Mouse (Mus musculus): Measurements from ENCODE around the gene Cited4. TPM values are rescaled to one million over a fixed set of nuclear protein-coding genes. Genes with fewer than 3 reads are reported as not detected.

The Cited4 gene
- polyA plus RNA-seq, 1 experiment from 2014 or later, result 4.7 TPM

DNA sequence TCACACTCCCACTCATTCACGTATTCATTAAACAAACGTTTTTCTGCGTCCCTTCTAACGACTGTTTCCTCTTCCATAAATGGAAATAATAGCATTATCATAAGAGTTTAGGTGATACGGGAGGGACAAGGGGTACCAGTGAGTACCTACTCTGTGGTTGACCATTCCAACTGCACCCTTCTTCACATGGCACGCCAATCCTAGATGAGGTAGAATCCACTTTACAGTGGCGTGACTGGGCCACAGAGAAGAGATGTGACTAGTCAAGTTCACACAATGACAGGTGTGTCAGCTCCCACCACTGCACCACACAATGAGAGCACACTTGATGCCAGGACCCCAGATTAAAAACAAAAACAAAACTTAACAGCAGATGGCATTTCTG is 16.2 kb upstream of the Cited4 start:
- Histone ChIP-seq H3K4me1 (ENCODE audit: control insufficient read depth, insufficient read depth, low read length) (no peaks in the 10 kb centered on the region), H3K9ac (ENCODE audit: low read depth, low read length) (no peak overlapping the region), H3K27me3 (replicated peaks; ENCODE audit: control insufficient read depth, insufficient read depth, low read length) (peaks cover 42% of the 10 kb centered on the region), H3K4me3 (ENCODE audit: low read depth, low read length) (peak overlapping the region; percentile 42), H3K36me3 (ENCODE audit: control insufficient read depth, insufficient read depth, low read length) (no peaks in the 10 kb centered on the region), H3K9me3 (ENCODE audit: control insufficient read depth, low read length) (no peaks in the 10 kb centered on the region), H3K4me2 (ENCODE audit: low read depth, low read length) (peak overlapping the region; percentile 74), H3K27ac (replicated peaks; ENCODE audit: low read depth, low read length) (no peak overlapping the region)
- no peak for ATAC-seq (ENCODE audit: low read depth)
- 23% methylated on average over 7 of the region's 7 CpGs for WGBS
- no peak for DNase-seq (ENCODE audit: low spot score)

DNA sequence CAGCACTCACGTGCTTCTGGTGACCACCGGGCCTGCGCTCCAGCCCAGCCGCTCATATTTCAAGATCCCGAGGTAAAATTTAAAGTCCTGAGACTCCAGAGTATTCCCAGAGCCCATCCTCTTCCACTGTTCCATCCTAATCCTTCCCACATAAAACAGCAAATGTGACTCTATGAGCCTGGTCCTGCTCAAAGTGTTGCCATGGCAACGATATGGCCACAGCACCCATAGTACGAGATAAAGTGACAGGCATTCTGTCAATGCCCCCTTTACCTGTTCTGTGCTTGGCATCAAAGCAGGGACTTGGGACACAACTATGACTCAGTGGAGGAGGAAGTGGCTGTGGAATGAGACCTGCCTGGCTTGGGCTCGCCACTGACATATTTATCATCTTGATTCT is 10.5 kb upstream of the Cited4 start:
- H3K9ac ChIP-seq (ENCODE audit: low read depth, low read length), result no peak overlapping the region
- H3K27me3 ChIP-seq (replicated peaks; ENCODE audit: control insufficient read depth, insufficient read depth, low read length), result peaks cover 4% of the 10 kb centered on the region; the same call in 1 of the 2 replicates
- no peak overlapping the region for H3K4me3 ChIP-seq (ENCODE audit: low read depth, low read length)
- no peak for ATAC-seq (ENCODE audit: low read depth)
- no peak for DNase-seq (ENCODE audit: low spot score)
- no peaks in the 10 kb centered on the region for H3K9me3 ChIP-seq (ENCODE audit: control insufficient read depth, low read length)
- no peak overlapping the region for H3K4me2 ChIP-seq (ENCODE audit: low read depth, low read length)
- WGBS, result 67% methylated on average over 8 of the region's 8 CpGs
- H3K4me1 ChIP-seq (ENCODE audit: control insufficient read depth, insufficient read depth, low read length), result no peaks in the 10 kb centered on the region
- no peaks in the 10 kb centered on the region for H3K36me3 ChIP-seq (ENCODE audit: control insufficient read depth, insufficient read depth, low read length)
- H3K27ac ChIP-seq (replicated peaks; ENCODE audit: low read depth, low read length), result no peak overlapping the region

DNA sequence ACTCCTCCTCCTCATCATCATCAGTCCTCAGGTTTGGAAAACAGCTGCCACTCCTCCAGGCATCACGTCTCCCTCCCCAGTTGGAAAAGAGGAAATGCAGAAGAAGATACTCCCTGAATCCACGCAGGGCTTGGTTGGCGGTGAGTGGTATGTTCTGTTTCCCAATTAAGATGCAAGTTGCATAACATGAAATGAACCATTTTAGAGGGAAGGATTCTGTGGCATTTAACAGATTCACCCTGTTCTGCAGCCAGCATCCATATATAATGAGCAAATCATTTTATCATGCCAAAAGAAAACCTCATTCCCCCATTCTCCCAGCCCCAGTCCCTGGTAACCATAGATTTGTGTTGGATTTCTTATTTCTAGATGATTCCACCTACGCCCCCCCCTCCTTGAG is 5.9 kb upstream of the Cited4 start:
- 69% methylated on average over 4 of the region's 4 CpGs for WGBS
- no peaks in the 10 kb centered on the region for H3K36me3 ChIP-seq (ENCODE audit: control insufficient read depth, insufficient read depth, low read length)
- ATAC-seq (ENCODE audit: low read depth), result no peak

GRCm38 (mm10) chr4:120664601-120665000 is 1.8 kb upstream of the Cited4 start:
- Histone ChIP-seq H3K4me1 (ENCODE audit: control insufficient read depth, insufficient read depth, low read length) (no peaks in the 10 kb centered on the region), H3K27ac (replicated peaks; ENCODE audit: low read depth, low read length) (no peak overlapping the region), H3K9ac (ENCODE audit: low read depth, low read length) (no peak overlapping the region), H3K9me3 (ENCODE audit: control insufficient read depth, low read length) (no peaks in the 10 kb centered on the region), H3K4me3 (ENCODE audit: low read depth, low read length) (no peak overlapping the region), H3K4me2 (ENCODE audit: low read depth, low read length) (no peak overlapping the region), H3K27me3 (replicated peaks; ENCODE audit: control insufficient read depth, insufficient read depth, low read length) (peaks cover 30% of the 10 kb centered on the region), H3K36me3 (ENCODE audit: control insufficient read depth, insufficient read depth, low read length) (no peaks in the 10 kb centered on the region)
- DNase-seq (ENCODE audit: low spot score) (no peak), ATAC-seq (ENCODE audit: low read depth) (no peak)
- WGBS, result 63% methylated on average over 2 of the region's 2 CpGs

More for the DNA sequence above, 5.9 kb upstream of the Cited4 start:
- Histone ChIP-seq H3K9ac (ENCODE audit: low read depth, low read length) (no peak overlapping the region), H3K4me1 (ENCODE audit: control insufficient read depth, insufficient read depth, low read length) (no peaks in the 10 kb centered on the region), H3K4me2 (ENCODE audit: low read depth, low read length) (no peak overlapping the region), H3K4me3 (ENCODE audit: low read depth, low read length) (no peak overlapping the region), H3K27ac (replicated peaks; ENCODE audit: low read depth, low read length) (no peak overlapping the region), H3K9me3 (ENCODE audit: control insufficient read depth, low read length) (no peaks in the 10 kb centered on the region), H3K27me3 (replicated peaks; ENCODE audit: control insufficient read depth, insufficient read depth, low read length) (no peaks in the 10 kb centered on the region; the same call in 1 of the 2 replicates)
- no peak for DNase-seq (ENCODE audit: low spot score)

DNA sequence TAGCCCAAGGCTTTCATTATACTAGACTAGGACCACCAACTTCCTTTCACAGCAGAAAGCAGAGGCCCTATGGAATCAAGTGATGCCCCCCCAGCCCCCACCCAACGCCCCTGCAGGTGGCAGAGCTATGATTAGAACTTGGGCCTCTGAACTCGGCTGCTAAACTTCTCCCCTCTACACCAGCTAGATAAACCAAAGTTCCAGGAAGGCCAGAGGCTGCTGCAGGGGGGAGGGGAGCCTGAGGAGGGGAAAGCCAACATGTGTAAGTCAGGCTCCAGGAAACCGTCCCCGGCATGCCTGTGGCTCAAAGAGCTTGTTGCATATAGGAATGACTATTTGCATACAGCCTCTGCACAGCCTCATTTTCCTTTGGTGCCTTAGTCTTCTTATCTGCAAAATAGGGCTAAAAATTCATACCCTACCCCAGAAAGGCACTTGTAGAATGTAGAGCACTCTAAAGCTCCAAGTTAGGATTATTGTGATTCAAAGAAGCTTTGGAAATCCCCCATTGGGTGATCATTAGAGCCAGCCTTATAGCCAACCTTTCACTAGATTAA is 1.1 kb upstream of the Cited4 start:
- DNase-seq (ENCODE audit: low spot score), result no peak
- 38% methylated on average over 4 of the region's 4 CpGs for WGBS
- H3K9me3 ChIP-seq (ENCODE audit: control insufficient read depth, low read length), result no peaks in the 10 kb centered on the region
- ATAC-seq (ENCODE audit: low read depth), result no peak
- no peak overlapping the region for H3K4me3 ChIP-seq (ENCODE audit: low read depth, low read length)
- H3K4me2 ChIP-seq (ENCODE audit: low read depth, low read length), result no peak overlapping the region
- no peak overlapping the region for H3K9ac ChIP-seq (ENCODE audit: low read depth, low read length)
- no peak overlapping the region for H3K27ac ChIP-seq (replicated peaks; ENCODE audit: low read depth, low read length)
- no peaks in the 10 kb centered on the region for H3K4me1 ChIP-seq (ENCODE audit: control insufficient read depth, insufficient read depth, low read length)
- peaks cover 30% of the 10 kb centered on the region for H3K27me3 ChIP-seq (replicated peaks; ENCODE audit: control insufficient read depth, insufficient read depth, low read length)
- no peaks in the 10 kb centered on the region for H3K36me3 ChIP-seq (ENCODE audit: control insufficient read depth, insufficient read depth, low read length)

- WGBS, result 56% methylated on average over 7 of the region's 7 CpGs
- Histone ChIP-seq H3K9me3 (ENCODE audit: control insufficient read depth, low read length) (no peaks in the 10 kb centered on the region), H3K9ac (ENCODE audit: low read depth, low read length) (no peak overlapping the region), H3K36me3 (ENCODE audit: control insufficient read depth, insufficient read depth, low read length) (no peaks in the 10 kb centered on the region), H3K27me3 (replicated peaks; ENCODE audit: control insufficient read depth, insufficient read depth, low read length) (peaks cover 30% of the 10 kb centered on the region), H3K4me3 (ENCODE audit: low read depth, low read length) (no peak overlapping the region), H3K4me2 (ENCODE audit: low read depth, low read length) (peak overlapping the region; percentile 100), H3K27ac (replicated peaks; ENCODE audit: low read depth, low read length) (no peak overlapping the region), H3K4me1 (ENCODE audit: control insufficient read depth, insufficient read depth, low read length) (no peaks in the 10 kb centered on the region)
- ATAC-seq (ENCODE audit: low read depth), result no peak
- peak; percentile 16 for DNase-seq (ENCODE audit: low spot score)
Observed at GRCm38 (mm10) chr4:120665782-120666181, 590 bp upstream of the Cited4 start.

- Histone ChIP-seq H3K27me3 (replicated peaks; ENCODE audit: control insufficient read depth, insufficient read depth, low read length) (peaks cover 30% of the 10 kb centered on the region), H3K4me2 (ENCODE audit: low read depth, low read length) (peak overlapping the region; percentile 100), H3K4me3 (ENCODE audit: low read depth, low read length) (peak overlapping the region; percentile 55), H3K9me3 (ENCODE audit: control insufficient read depth, low read length) (no peaks in the 10 kb centered on the region), H3K4me1 (ENCODE audit: control insufficient read depth, insufficient read depth, low read length) (no peaks in the 10 kb centered on the region), H3K9ac (ENCODE audit: low read depth, low read length) (peak overlapping the region; percentile 66), H3K36me3 (ENCODE audit: control insufficient read depth, insufficient read depth, low read length) (no peaks in the 10 kb centered on the region), H3K27ac (replicated peaks; ENCODE audit: low read depth, low read length) (no peak overlapping the region)
- peak; percentile 67 for DNase-seq (ENCODE audit: low spot score)
- under 1% methylated on average over 18 of the region's 50 CpGs for WGBS
- ATAC-seq (ENCODE audit: low read depth), result peak; percentile 76
Observed at GRCm38 (mm10) chr4:120667045-120667501, 701 bp downstream of the Cited4 start.

DNA sequence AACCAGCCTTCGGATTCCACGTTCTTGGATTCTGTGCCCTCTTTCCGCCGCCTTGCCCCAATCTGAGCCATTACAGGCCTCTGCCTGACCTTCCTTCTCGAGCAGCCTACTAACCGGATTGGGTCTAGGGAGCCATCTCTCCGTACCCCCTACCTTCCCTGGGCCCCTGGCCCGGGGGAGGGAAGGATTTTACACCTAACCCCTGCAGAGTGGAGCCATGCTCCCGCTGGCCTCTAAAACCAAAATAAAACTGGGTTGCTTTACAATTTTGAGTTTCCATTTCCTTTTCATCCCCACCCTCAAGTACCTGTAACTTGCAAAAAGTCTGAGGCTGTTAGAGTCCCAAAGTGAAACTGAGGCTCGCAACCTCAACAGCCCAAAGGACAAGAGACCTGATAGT is 1.2 kb downstream of the Cited4 start:
- Histone ChIP-seq H3K36me3 (ENCODE audit: control insufficient read depth, insufficient read depth, low read length) (no peaks in the 10 kb centered on the region), H3K9ac (ENCODE audit: low read depth, low read length) (peak overlapping the region; percentile 66; the same call in 1 of the 2 replicates), H3K27me3 (replicated peaks; ENCODE audit: control insufficient read depth, insufficient read depth, low read length) (peaks cover 30% of the 10 kb centered on the region), H3K9me3 (ENCODE audit: control insufficient read depth, low read length) (no peaks in the 10 kb centered on the region), H3K4me3 (ENCODE audit: low read depth, low read length) (peak overlapping the region; percentile 55), H3K4me1 (ENCODE audit: control insufficient read depth, insufficient read depth, low read length) (no peaks in the 10 kb centered on the region), H3K27ac (replicated peaks; ENCODE audit: low read depth, low read length) (no peak overlapping the region), H3K4me2 (ENCODE audit: low read depth, low read length) (peak overlapping the region; percentile 100)
- DNase-seq (ENCODE audit: low spot score) (no peak), ATAC-seq (ENCODE audit: low read depth) (no peak)
- 18% methylated on average over 10 of the region's 10 CpGs for WGBS

DNA sequence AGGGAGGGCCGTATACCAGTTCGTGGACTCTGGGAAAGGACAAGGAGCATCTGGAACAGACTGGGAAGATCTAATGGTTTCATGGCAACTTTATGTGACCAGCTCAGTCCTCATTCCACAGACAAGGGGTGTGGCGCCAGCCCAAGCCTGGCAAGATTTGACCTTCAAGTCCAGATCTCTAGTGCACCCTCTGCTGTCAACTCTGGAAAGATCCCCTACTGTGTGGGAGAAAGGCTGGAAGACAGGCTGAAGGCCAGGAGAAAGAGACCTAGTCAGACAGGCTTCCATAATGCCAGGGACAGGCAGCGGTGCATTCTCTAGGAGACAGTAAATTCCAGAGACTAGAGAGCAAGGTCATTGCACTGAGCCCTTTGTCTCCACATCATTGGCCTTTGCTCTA is 2.2 kb downstream of the Cited4 start:
- Histone ChIP-seq H3K4me3 (ENCODE audit: low read depth, low read length) (no peak overlapping the region), H3K27me3 (replicated peaks; ENCODE audit: control insufficient read depth, insufficient read depth, low read length) (peaks cover 30% of the 10 kb centered on the region), H3K9ac (ENCODE audit: low read depth, low read length) (no peak overlapping the region), H3K27ac (replicated peaks; ENCODE audit: low read depth, low read length) (no peak overlapping the region), H3K4me2 (ENCODE audit: low read depth, low read length) (no peak overlapping the region), H3K36me3 (ENCODE audit: control insufficient read depth, insufficient read depth, low read length) (no peaks in the 10 kb centered on the region), H3K4me1 (ENCODE audit: control insufficient read depth, insufficient read depth, low read length) (no peaks in the 10 kb centered on the region), H3K9me3 (ENCODE audit: control insufficient read depth, low read length) (no peaks in the 10 kb centered on the region)
- DNase-seq (ENCODE audit: low spot score) (no peak), ATAC-seq (ENCODE audit: low read depth) (no peak)
- 90% methylated on average over 4 of the region's 4 CpGs for WGBS
